Mouse (Mus musculus) naive thymus-derived CD4-positive, alpha-beta T cell, adult 2 months (primary cell): ENCODE results near the gene As3mt.

ENCODE experiments used
- DNase-seq: peaks from one replicate; pipeline ENCODE4 v3.0.0-alpha.2; 2011; ENCODE audit warnings: low read depth

As3mt gene

DNA sequence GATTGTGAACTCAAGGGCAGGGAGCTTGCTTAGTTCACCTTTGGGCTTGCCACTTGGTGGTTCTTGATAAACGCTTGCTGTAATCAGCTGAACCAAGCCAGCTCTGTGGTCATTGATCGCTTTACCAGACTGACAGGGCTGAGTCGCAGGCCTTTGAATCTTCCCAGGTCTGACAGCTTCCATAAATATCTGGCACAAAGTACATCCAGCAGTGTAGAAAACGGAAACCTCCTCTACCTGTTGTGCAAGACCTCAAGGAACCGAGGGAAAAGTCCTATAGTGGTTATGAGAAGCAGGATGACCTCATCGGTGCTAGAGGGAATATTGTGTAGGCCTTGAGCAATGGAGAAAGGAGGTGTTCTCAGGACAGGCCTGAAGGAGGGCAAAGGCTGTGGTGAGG, 77.2 kb downstream of the As3mt start:
- no peak for DNase-seq

DNA sequence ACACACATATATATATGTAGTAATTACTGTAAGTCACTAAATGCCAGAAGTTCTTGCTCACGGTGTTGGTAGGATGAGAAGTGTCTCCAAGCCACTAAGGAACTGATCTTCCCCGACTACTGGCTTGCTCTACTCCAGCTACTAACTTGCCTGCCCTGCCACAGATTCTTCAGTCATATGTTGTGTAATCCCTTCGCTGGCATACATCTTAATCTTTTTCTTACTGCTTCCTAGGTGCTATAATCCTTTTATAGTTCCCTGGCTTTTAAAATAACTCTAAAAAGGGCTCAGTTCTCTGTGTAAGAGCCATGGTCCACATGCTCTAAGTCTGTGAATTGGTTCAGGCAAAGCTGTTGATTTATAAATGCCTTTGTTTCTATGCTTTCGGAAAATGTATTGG, 78.4 kb downstream of the As3mt start:
- no peak for DNase-seq

DNA sequence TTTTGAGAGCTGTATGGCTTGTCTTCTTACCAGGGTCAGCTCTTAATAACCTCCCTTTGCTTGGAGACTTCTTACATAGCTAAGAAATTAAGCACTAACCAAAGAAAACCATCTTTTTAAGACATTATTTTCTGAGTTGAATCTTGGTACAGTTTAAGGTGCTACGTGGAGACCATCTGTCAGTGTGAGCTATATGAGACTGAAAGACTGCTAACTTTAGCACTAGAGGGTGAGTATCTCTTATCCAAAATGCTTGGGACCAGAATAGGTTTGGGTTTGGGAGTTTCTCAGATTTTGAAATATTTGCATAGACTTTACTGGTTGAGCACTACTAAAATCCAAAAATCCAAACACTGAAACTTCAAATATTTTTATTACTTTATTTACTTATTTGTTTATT, 82.5 kb downstream of the As3mt start:
- no peak for DNase-seq
